8 mouse cellular contexts compared by ENCODE assay signal in the genomic region with DNA sequence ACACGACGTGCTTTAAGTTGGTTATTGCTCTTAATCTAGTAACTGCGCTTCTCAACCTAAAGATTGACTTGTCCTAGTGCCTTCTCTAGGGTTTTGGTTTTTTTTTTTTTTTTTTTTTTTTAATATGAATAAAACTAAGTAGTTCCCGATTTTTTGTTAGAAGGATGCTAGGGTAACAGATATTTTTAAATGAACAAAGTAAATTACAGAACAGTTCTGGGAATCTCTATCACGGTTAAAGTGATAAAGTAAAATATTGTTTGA. TPM values are rescaled to one million over a fixed set of nuclear protein-coding genes. Genes with fewer than 3 reads are reported as not detected.
DNase-seq lines count a peak whose midpoint lies in the region; ATAC-seq and TF ChIP-seq lines count a peak whose summit lies in the region.

No protein-coding gene starts in this region.

- H3K9ac ChIP-seq in liver, embryonic 11.5 days (ENCODE audit: low read depth, low read length) = peak overlapping the region; percentile 93

- no peaks in the 10 kb centered on the region for H3K27me3 ChIP-seq in erythroblast, embryonic 14.5 days (ENCODE audit: control insufficient read depth)
- no peaks in the 10 kb centered on the region for H3K27me3 ChIP-seq in spleen, adult 2 months (ENCODE audit: control insufficient read depth, insufficient read depth, low read length)
- H3K27me3 ChIP-seq in liver, embryonic 11.5 days (replicated peaks; ENCODE audit: control insufficient read depth, insufficient read depth, low read length) = no peaks in the 10 kb centered on the region

- peak overlapping the region; percentile 98; the same call in 1 of the 2 replicates for H3K27ac ChIP-seq in spleen, adult 2 months (ENCODE audit: insufficient read depth, low read length)
- no peak overlapping the region for H3K27ac ChIP-seq in liver, embryonic 11.5 days (ENCODE audit: low read depth, low read length)

- WGBS in spleen, adult 2 months = 2% methylated on average over 5 of the region's 5 CpGs
- WGBS in liver, embryonic 11.5 days = 5% methylated on average over 5 of the region's 5 CpGs

- H3K9me3 ChIP-seq in erythroblast, embryonic 14.5 days (ENCODE audit: control insufficient read depth, low read length) = no peaks in the 10 kb centered on the region
- no peaks in the 10 kb centered on the region for H3K9me3 ChIP-seq in liver, embryonic 11.5 days (ENCODE audit: control insufficient read depth, low read length)

- no peak for TF ChIP-seq CTCF in spleen, adult 2 months (IDR thresholded peaks at IDR 0.05; ENCODE audit: extremely low read depth, insufficient read depth, insufficient read length, insufficient replicate concordance)

- DNase-seq in spleen, adult 2 months (ENCODE audit: low read depth in 1 of 2, low spot score in 2 of 2) = no peak
- DNase-seq in spleen, postnatal 10 days (ENCODE audit: low spot score in 2 of 2) = no peak
- DNase-seq in liver, embryonic 11.5 days (ENCODE audit: low spot score) = no peak
- DNase-seq in right cerebral cortex, postnatal 10 days (ENCODE audit: low spot score in 2 of 2) = no peak
- no peak for DNase-seq in kidney, postnatal 36 days

- no peak for ATAC-seq in erythroblast, adult 5-6 weeks (replicated peaks; ENCODE audit: low FRiP score, poor library complexity, severe bottlenecking)
- ATAC-seq in liver, embryonic 11.5 days (replicated peaks; ENCODE audit: low FRiP score) = no peak
- ATAC-seq in monocyte, adult 5-6 weeks (replicated peaks; ENCODE audit: insufficient number of reproducible peaks, low FRiP score, low TSS enrichment, poor library complexity, severe bottlenecking) = no peak

- no peak for TF ChIP-seq POLR2A in spleen, adult 2 months (IDR thresholded peaks at IDR 0.05; ENCODE audit: low read depth, low read length)

- peaks cover 41% of the 10 kb centered on the region for H3K4me1 ChIP-seq in erythroblast, embryonic 14.5 days (ENCODE audit: control insufficient read depth)
- peaks cover 14% of the 10 kb centered on the region; the same call in 1 of the 2 replicates for H3K4me1 ChIP-seq in spleen, adult 2 months (ENCODE audit: control insufficient read depth, insufficient read depth, insufficient read length)
- peaks cover 11% of the 10 kb centered on the region; the same call in 1 of the 2 replicates for H3K4me1 ChIP-seq in liver, embryonic 11.5 days (replicated peaks; ENCODE audit: control insufficient read depth, insufficient read depth, low read length)

- H3K36me3 ChIP-seq in erythroblast, embryonic 14.5 days (ENCODE audit: control insufficient read depth) = peaks cover 30% of the 10 kb centered on the region
- peaks cover 5% of the 10 kb centered on the region; the same call in 1 of the 2 replicates for H3K36me3 ChIP-seq in spleen, adult 2 months (ENCODE audit: control insufficient read depth, insufficient read depth, low read length)
- peaks cover 3% of the 10 kb centered on the region; the same call in 1 of the 2 replicates for H3K36me3 ChIP-seq in liver, embryonic 11.5 days (ENCODE audit: control insufficient read depth, insufficient read depth, low read length)

- H3K4me2 ChIP-seq in liver, embryonic 11.5 days = peak overlapping the region; percentile 90

- peak overlapping the region; percentile 97 for H3K4me3 ChIP-seq in erythroblast, embryonic 14.5 days (replicated peaks)
- peak overlapping the region; percentile 95 for H3K4me3 ChIP-seq in spleen, adult 2 months (ENCODE audit: extremely low read depth, insufficient read depth, insufficient read length)
- peak overlapping the region; percentile 92 for H3K4me3 ChIP-seq in liver, embryonic 11.5 days (ENCODE audit: low read depth, low read length)

RNA-seq across cellular contexts. Expression of a gene that starts 1.1 kb away (rescaled TPM):
- 5.0 and 5.5 TPM in 2 replicates for polyA plus RNA-seq in erythroblast, embryonic 14.5 days (2012)
- total RNA-seq in erythroblast, adult 5-6 weeks (2015; ENCODE audit: low replicate concordance) = 57.6 and 59.8 TPM in 2 replicates
- 50.2 and 53.9 TPM in 2 replicates for total RNA-seq in erythroblast, adult 5-6 weeks (2017; ENCODE audit: low replicate concordance)
- polyA plus RNA-seq in spleen, adult 2 months (2012; rRNA removed) = 65.3 and 76.3 TPM in 2 replicates
- polyA plus RNA-seq in liver, embryonic 11.5 days (2014; fragmentation: Nextera tagmentation; extraction: Ambion mirVana) = 122 and 142 TPM in 2 replicates
- 84.4 to 180 TPM (median 92.3 TPM) in 3 replicates for total RNA-seq in monocyte, adult 5-6 weeks (2017)

RNA-seq across cellular contexts. Expression of a gene that starts 30.1 kb away (rescaled TPM):
- polyA plus RNA-seq in erythroblast, embryonic 14.5 days (2012) = not detected in 2 replicates
- not detected in 2 replicates for total RNA-seq in erythroblast, adult 5-6 weeks (2015; ENCODE audit: low replicate concordance)
- total RNA-seq in erythroblast, adult 5-6 weeks (2017; ENCODE audit: low replicate concordance) = not detected in 2 replicates
- 0.08 TPM in 1 of 2 replicates, not detected in the other for polyA plus RNA-seq in spleen, adult 2 months (2012; rRNA removed)
- polyA plus RNA-seq in liver, embryonic 11.5 days (2014; fragmentation: Nextera tagmentation; extraction: Ambion mirVana) = 0.25 TPM in 1 of 2 replicates, not detected in the other
- total RNA-seq in monocyte, adult 5-6 weeks (2017) = 0.58 TPM in 1 of 3 replicates, not detected in the others

RNA-seq across cellular contexts. Expression of a gene that starts 30.2 kb away (rescaled TPM):
- 0.05 and 0.06 TPM in 2 replicates for polyA plus RNA-seq in erythroblast, embryonic 14.5 days (2012)
- total RNA-seq in erythroblast, adult 5-6 weeks (2015; ENCODE audit: low replicate concordance) = 2.1 and 2.5 TPM in 2 replicates
- 0.85 and 1.5 TPM in 2 replicates for total RNA-seq in erythroblast, adult 5-6 weeks (2017; ENCODE audit: low replicate concordance)
- 35.6 and 36.3 TPM in 2 replicates for polyA plus RNA-seq in spleen, adult 2 months (2012; rRNA removed)
- polyA plus RNA-seq in liver, embryonic 11.5 days (2014; fragmentation: Nextera tagmentation; extraction: Ambion mirVana) = 21.8 and 25.3 TPM in 2 replicates
- 15.5 to 32.5 TPM (median 20.3 TPM) in 3 replicates for total RNA-seq in monocyte, adult 5-6 weeks (2017)

RNA-seq across cellular contexts. Expression of a gene that starts 44.2 kb away (rescaled TPM):
- 0.10 and 0.16 TPM in 2 replicates for polyA plus RNA-seq in erythroblast, embryonic 14.5 days (2012)
- 4.6 and 8.8 TPM in 2 replicates for total RNA-seq in erythroblast, adult 5-6 weeks (2015; ENCODE audit: low replicate concordance)
- 6.8 and 8.9 TPM in 2 replicates for total RNA-seq in erythroblast, adult 5-6 weeks (2017; ENCODE audit: low replicate concordance)
- 130 and 143 TPM in 2 replicates for polyA plus RNA-seq in spleen, adult 2 months (2012; rRNA removed)
- polyA plus RNA-seq in liver, embryonic 11.5 days (2014; fragmentation: Nextera tagmentation; extraction: Ambion mirVana) = 19.3 and 19.8 TPM in 2 replicates
- 112 to 198 TPM (median 125 TPM) in 3 replicates for total RNA-seq in monocyte, adult 5-6 weeks (2017)

Comparison
In these comparisons a context has a peak if more than half of its experiments do, and no peak if none do; other contexts are left out.
1. RNA of a gene that starts 1.1 kb away (polyA plus RNA-seq): 122 to 142 TPM in liver, embryonic 11.5 days and 65.3 to 76.3 TPM in spleen, adult 2 months; 5.0 to 5.5 TPM in erythroblast, embryonic 14.5 days; every median in the first group is over 10 times any median in the second.
2. RNA of a gene that starts 30.2 kb away (polyA plus RNA-seq): 35.6 to 36.3 TPM in spleen, adult 2 months and 21.8 to 25.3 TPM in liver, embryonic 11.5 days; 0.05 to 0.06 TPM in erythroblast, embryonic 14.5 days; every median in the first group is over 10 times any median in the second.
3. Peak in every context shown above with its lines, with median percentiles within 50 percentile points of each other: H3K4me3 ChIP-seq.